ENCODE assay signal across 32 mouse cellular contexts in the genomic region with DNA sequence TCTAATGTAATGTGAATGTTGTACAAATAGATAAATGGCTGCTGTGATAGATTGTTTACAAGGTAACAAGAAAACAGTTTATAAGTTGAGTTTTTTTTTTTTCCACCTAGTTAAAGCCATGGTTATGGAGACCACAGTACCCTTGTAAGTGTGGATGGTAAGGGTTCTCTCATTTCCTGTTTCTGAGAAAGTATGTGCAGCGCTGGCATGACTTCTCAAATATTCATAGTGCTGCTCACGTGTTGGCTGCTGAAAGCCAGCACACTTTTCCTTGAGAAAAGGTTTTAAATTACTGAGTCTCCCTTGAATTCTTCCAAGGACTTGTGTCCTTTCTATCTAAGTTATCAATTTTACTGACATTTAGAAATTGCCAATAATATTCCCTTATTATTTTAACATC.
"Had no signal": no experiment of that assay in that cellular context is flagged by ENCODE, and none has a peak within 500 bp of the region (broad histone marks: within the 10 kb centered on the region; RNA-seq: fewer than 3 reads in every experiment).

No protein-coding gene starts in this region.

- H3K4me2 ChIP-seq: limb, embryonic 12.5 days; limb, embryonic 13.5 days; limb, embryonic 15.5 days; liver, embryonic 11.5 days; liver, embryonic 12.5 days; liver, embryonic 13.5 days; liver, embryonic 15.5 days; lung, embryonic 14.5 days; lung, embryonic 15.5 days; midbrain, embryonic 11.5 days; midbrain, embryonic 12.5 days; midbrain, embryonic 13.5 days; midbrain, embryonic 15.5 days had no signal

- H3K27ac ChIP-seq: left cerebral cortex, adult 2 months; limb, embryonic 10.5 days; limb, embryonic 12.5 days; limb, embryonic 13.5 days; limb, embryonic 15.5 days; liver, embryonic 12.5 days; liver, embryonic 13.5 days; liver, embryonic 14.5 days; liver, embryonic 15.5 days; lung, embryonic 15.5 days; macrophage; midbrain, embryonic 10.5 days; midbrain, embryonic 12.5 days; midbrain, embryonic 13.5 days; midbrain, embryonic 15.5 days had no signal

- H3K36me3 ChIP-seq: limb, embryonic 10.5 days; limb, embryonic 12.5 days; limb, embryonic 13.5 days; limb, embryonic 15.5 days; liver, embryonic 12.5 days; liver, embryonic 13.5 days; liver, embryonic 15.5 days; lung, embryonic 15.5 days; midbrain, embryonic 10.5 days; midbrain, embryonic 12.5 days; midbrain, embryonic 13.5 days; midbrain, embryonic 15.5 days had no signal

- H3K4me1 ChIP-seq: limb, embryonic 10.5 days; limb, embryonic 12.5 days; limb, embryonic 13.5 days; limb, embryonic 15.5 days; liver, embryonic 12.5 days; liver, embryonic 13.5 days; liver, embryonic 15.5 days; lung, embryonic 15.5 days; midbrain, embryonic 10.5 days; midbrain, embryonic 12.5 days; midbrain, embryonic 13.5 days; midbrain, embryonic 15.5 days had no signal

- DNase-seq: left cerebral cortex, postnatal 4 days; liver; liver, embryonic 13.5 days; liver, postnatal 0 days; lung, adult 18-20 months; lung, adult 2 months; lung, embryonic 14.5 days; lung, postnatal 10 days; lung, postnatal 14 days; lung, postnatal 36 days; lung, postnatal 4 days; midbrain, embryonic 14.5 days had no signal

- H3K9ac ChIP-seq: limb, embryonic 12.5 days; limb, embryonic 13.5 days; limb, embryonic 15.5 days; liver, embryonic 12.5 days; liver, embryonic 13.5 days; liver, embryonic 14.5 days; liver, embryonic 15.5 days; liver, postnatal 0 days; lung, embryonic 14.5 days; lung, embryonic 15.5 days; midbrain, embryonic 12.5 days; midbrain, embryonic 13.5 days; midbrain, embryonic 15.5 days had no signal

- H3K9me3 ChIP-seq: limb, embryonic 10.5 days; limb, embryonic 12.5 days; limb, embryonic 13.5 days; limb, embryonic 15.5 days; liver, embryonic 12.5 days; liver, embryonic 13.5 days; liver, embryonic 15.5 days; lung, embryonic 15.5 days; midbrain, embryonic 10.5 days; midbrain, embryonic 12.5 days; midbrain, embryonic 13.5 days; midbrain, embryonic 15.5 days had no signal

- H3K4me3 ChIP-seq: left cerebral cortex, adult 2 months; limb, embryonic 10.5 days; limb, embryonic 12.5 days; limb, embryonic 13.5 days; limb, embryonic 15.5 days; liver, embryonic 12.5 days; liver, embryonic 13.5 days; liver, embryonic 15.5 days; lung, embryonic 15.5 days; megakaryocyte, embryonic 14.5 days; midbrain, embryonic 10.5 days; midbrain, embryonic 12.5 days; midbrain, embryonic 13.5 days; midbrain, embryonic 15.5 days; myocyte had no signal

- H3K27me3 ChIP-seq: limb, embryonic 12.5 days; limb, embryonic 15.5 days; liver, embryonic 12.5 days; liver, embryonic 13.5 days; liver, embryonic 15.5 days; lung, embryonic 15.5 days; megakaryocyte, embryonic 14.5 days; midbrain, embryonic 12.5 days; midbrain, embryonic 13.5 days; midbrain, embryonic 15.5 days had no signal

- ATAC-seq: liver, embryonic 12.5 days; liver, postnatal 0 days; lung, postnatal 0 days; midbrain, embryonic 13.5 days; midbrain, embryonic 15.5 days; midbrain, embryonic 16.5 days had no signal
